Mouse (Mus musculus) olfactory bulb, adult 2 months (tissue): Measurements from ENCODE around the gene Zfp638. TPM values are rescaled to one million over a fixed set of nuclear protein-coding genes. Genes with fewer than 3 reads are reported as not detected.

Experiments used
- H3K27ac ChIP-seq: fragments of 200-500 bp; 2 replicates; pipeline ENCODE4 v1.5.1; 2012; ENCODE audit warnings: low read depth, low read length; ENCODE audit not compliant: insufficient read depth
- H3K4me1 ChIP-seq: fragments of 200-500 bp; 2 replicates; pipeline ENCODE4 v1.6.1; 2012; ENCODE audit warnings: low read length; ENCODE audit not compliant: control insufficient read depth, insufficient read depth
- H3K4me3 ChIP-seq: fragments of 200-500 bp; 2 replicates; pipeline ENCODE4 v1.5.1; 2012; ENCODE audit warnings: mild to moderate bottlenecking, low read depth, low read length, moderate library complexity; ENCODE audit not compliant: insufficient read depth
- CTCF ChIP-seq: fragments of 200-500 bp; IDR thresholded peaks from 2 replicates; pipeline ENCODE4 v1.5.1; 2012; ENCODE audit warnings: low read depth, mild to moderate bottlenecking, low read length, moderate library complexity; ENCODE audit not compliant: insufficient read depth
- POLR2A ChIP-seq: fragments of 200-500 bp; IDR thresholded peaks from 2 replicates; pipeline ENCODE4 v1.6.1; 2012; ENCODE audit warnings: mild to moderate bottlenecking, low read depth, low read length, moderate library complexity; ENCODE audit not compliant: insufficient read depth
- WGBS: fragments of 180-500 bp; shearing (Covaris S2); methylation state at CpG from one replicate; pipeline ENCODE4 v1.1.7; 2018; 5-methylcytosine and 5-hydroxymethylcytosine counted together
- polyA plus RNA-seq: library from polyadenylated mRNA; stranded (reverse); fragments of >200 nt; gene quantifications from 2 replicates; pipeline ENCODE4 v1.2.4, GENCODE M21; 2012; ENCODE audit warnings: low replicate concordance; ENCODE audit not compliant: missing spikeins, insufficient read depth, insufficient read length

Gene Zfp638
- polyA plus RNA-seq, 1 experiment: 241 TPM

- WGBS: 4% methylated on average over 4 of the region's 4 CpGs
- Histone ChIP-seq H3K4me3 (no peak overlapping the region), H3K4me1 (no peaks in the 10 kb centered on the region), H3K27ac (no peak overlapping the region)
- TF ChIP-seq CTCF: no peak
- no peak for TF ChIP-seq POLR2A
These were observed 12.9 kb downstream of the Zfp638 start for GRCm38 (mm10) chr6:83879815-83880214.

- no peak overlapping the region for H3K27ac ChIP-seq
- WGBS: 95% methylated on average over 3 of the region's 3 CpGs
- TF ChIP-seq POLR2A (no peak), CTCF (no peak)
- H3K4me3 ChIP-seq: no peak overlapping the region
- no peaks in the 10 kb centered on the region for H3K4me1 ChIP-seq
These were observed 19.9 kb downstream of the Zfp638 start for GRCm38 (mm10) chr6:83886789-83887188.

- Histone ChIP-seq H3K4me1 (no peaks in the 10 kb centered on the region), H3K4me3 (no peak overlapping the region), H3K27ac (no peak overlapping the region)
- WGBS: 88% methylated on average over 1 of the region's 1 CpGs
- TF ChIP-seq POLR2A (no peak), CTCF (no peak)
These were observed 21.9 kb downstream of the Zfp638 start for GRCm38 (mm10) chr6:83888802-83889201.

- WGBS: 48% methylated on average over 2 of the region's 2 CpGs
- Histone ChIP-seq H3K4me3 (no peak overlapping the region), H3K27ac (no peak overlapping the region), H3K4me1 (no peaks in the 10 kb centered on the region)
- TF ChIP-seq CTCF (no peak), POLR2A (no peak)
These were observed 23.5 kb downstream of the Zfp638 start for GRCm38 (mm10) chr6:83890281-83891015.

- no peak for TF ChIP-seq CTCF
- no peak for TF ChIP-seq POLR2A
- Histone ChIP-seq H3K27ac (no peak overlapping the region), H3K4me1 (no peaks in the 10 kb centered on the region), H3K4me3 (no peak overlapping the region)
- WGBS: 96% methylated on average over 5 of the region's 5 CpGs
These were observed 24.3 kb downstream of the Zfp638 start for GRCm38 (mm10) chr6:83891251-83891650.

GRCm38 (mm10) chr6:83891687-83892086, 24.8 kb downstream of the Zfp638 start:
- 94% methylated on average over 2 of the region's 2 CpGs for WGBS

GRCm38 (mm10) chr6:83893086-83893485, 26.2 kb downstream of the Zfp638 start:
- WGBS: 91% methylated on average over 1 of the region's 1 CpGs
- no peak overlapping the region for H3K4me3 ChIP-seq
- no peak for TF ChIP-seq CTCF
- no peak for TF ChIP-seq POLR2A
- no peak overlapping the region for H3K27ac ChIP-seq
- H3K4me1 ChIP-seq: no peaks in the 10 kb centered on the region

More at GRCm38 (mm10) chr6:83891687-83892086, 24.8 kb downstream of the Zfp638 start:
- Histone ChIP-seq H3K4me1 (no peaks in the 10 kb centered on the region), H3K27ac (no peak overlapping the region), H3K4me3 (no peak overlapping the region)
- no peak for TF ChIP-seq CTCF
- no peak for TF ChIP-seq POLR2A

GRCm38 (mm10) chr6:83893584-83893983, 26.7 kb downstream of the Zfp638 start:
- no peak overlapping the region for H3K27ac ChIP-seq
- TF ChIP-seq CTCF: no peak
- TF ChIP-seq POLR2A: no peak
- whole genome bisulfite sequencing: 98% methylated on average over 1 of the region's 1 CpGs

GRCm38 (mm10) chr6:83899142-83899541, 32.2 kb downstream of the Zfp638 start:
- Histone ChIP-seq H3K27ac (no peak overlapping the region), H3K4me1 (no peaks in the 10 kb centered on the region), H3K4me3 (no peak overlapping the region)
- TF ChIP-seq POLR2A: no peak
- no peak for TF ChIP-seq CTCF
- WGBS: 29% methylated on average over 4 of the region's 4 CpGs

More at GRCm38 (mm10) chr6:83893584-83893983, 26.7 kb downstream of the Zfp638 start:
- Histone ChIP-seq H3K4me1 (no peaks in the 10 kb centered on the region), H3K4me3 (no peak overlapping the region)
